Mouse (Mus musculus) heart, postnatal 14 days (tissue): ENCODE results near the gene Il33. TPM values are rescaled to one million over a fixed set of nuclear protein-coding genes. Genes with fewer than 3 reads are reported as not detected.
"Not testable (repeated sequence)": the region's sequence is repeated elsewhere in the genome, so short reads cannot be mapped to it uniquely, and the experiment has no call there.

Experiments
- DNase-seq, 2 experiments: peaks; one replicate each; pipeline ENCODE4 v3.0.0; 2021 to 2022
- intact Hi-C: fragments of 180-260 bp; cut with DNase I; formaldehyde crosslinking; loops from one replicate; pipeline ENCODE4 v1.15.1; 2025
- total RNA-seq, 2 experiments: library from RNA; stranded (reverse); gene quantifications; 2 replicates each; pipeline ENCODE4 v1.2.3; 2021

Il33 gene
- total RNA-seq, 2 experiments from 2014 or later: 4.1 to 6.5 TPM

DNA sequence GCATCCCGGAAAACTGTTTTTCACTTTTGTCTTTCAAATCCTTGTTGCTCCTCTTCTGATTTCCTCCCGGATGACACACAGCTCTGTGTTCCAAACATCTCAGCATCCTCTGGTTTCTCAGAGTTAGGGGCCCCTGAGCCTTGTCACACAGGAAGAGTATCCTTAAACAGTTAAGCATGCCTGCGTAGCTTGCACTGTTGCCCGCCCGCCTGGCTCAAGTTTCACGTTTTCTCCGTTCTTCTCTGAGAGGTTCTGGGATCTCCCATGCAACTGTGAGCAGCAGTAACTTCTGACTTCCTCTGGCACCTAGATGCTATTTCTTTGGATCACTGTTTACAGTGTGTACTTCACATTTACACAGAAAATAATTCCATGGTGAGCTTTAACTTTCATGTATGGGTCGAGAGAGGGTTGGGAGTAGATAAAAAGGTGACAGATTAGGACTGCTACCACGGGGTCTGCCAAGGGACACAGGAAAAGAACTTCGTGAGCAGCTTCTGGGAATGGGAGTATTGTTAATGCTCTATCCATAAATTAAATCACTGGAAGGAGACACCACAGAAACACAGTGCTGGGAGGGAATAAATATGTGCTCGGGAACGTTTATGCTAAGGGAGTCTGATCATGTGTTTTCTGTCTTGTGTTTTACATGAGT lies 1.3 kb downstream of the Il33 start:
- DNase-seq: peak in 1 of 2 experiments; percentile 34
- intact Hi-C loops: no loop called here

DNA sequence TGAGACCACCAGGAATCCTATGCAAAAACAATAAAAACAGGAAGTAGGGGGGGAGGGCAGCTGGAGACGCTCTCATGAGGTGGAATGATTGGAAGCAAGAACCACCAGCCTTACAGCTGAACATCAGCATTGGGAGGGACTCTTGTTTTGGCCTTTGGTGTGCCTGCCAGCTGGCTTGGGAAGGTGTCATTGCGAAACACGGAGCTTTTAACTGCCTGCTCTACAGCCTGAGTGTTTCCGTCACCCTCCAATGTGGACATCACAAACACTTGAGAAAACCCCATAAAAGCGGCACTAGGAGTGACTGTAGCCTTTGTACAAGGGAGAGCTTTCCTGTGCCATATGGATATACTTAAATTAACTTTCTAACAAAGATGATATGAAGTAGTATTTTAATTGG lies 5.4 kb downstream of the Il33 start:
- peak; percentile 78 to 80 for DNase-seq
- intact Hi-C loops: no loop called here

GRCm38 (mm10) chr19:29937445-29937844 lies 12.5 kb downstream of the Il33 start:
- DNase-seq: peak in 1 of 2 experiments; percentile 16
- intact Hi-C loops: no loop called here

GRCm38 (mm10) chr19:29940239-29940638 lies 15.3 kb downstream of the Il33 start:
- DNase-seq: peak in 1 of 2 experiments; percentile 42
- intact Hi-C loops: loop anchor here (10.0 kb wide), 1 partner anchor 55 kb away; no protein-coding TSS in a partner anchor

- no peak for DNase-seq
- intact Hi-C loops: loop anchor here (10.0 kb wide), 1 partner anchor 56 kb away; no protein-coding TSS in a partner anchor
Observed at GRCm38 (mm10) chr19:29941208-29941607, 16.3 kb downstream of the Il33 start.

DNA sequence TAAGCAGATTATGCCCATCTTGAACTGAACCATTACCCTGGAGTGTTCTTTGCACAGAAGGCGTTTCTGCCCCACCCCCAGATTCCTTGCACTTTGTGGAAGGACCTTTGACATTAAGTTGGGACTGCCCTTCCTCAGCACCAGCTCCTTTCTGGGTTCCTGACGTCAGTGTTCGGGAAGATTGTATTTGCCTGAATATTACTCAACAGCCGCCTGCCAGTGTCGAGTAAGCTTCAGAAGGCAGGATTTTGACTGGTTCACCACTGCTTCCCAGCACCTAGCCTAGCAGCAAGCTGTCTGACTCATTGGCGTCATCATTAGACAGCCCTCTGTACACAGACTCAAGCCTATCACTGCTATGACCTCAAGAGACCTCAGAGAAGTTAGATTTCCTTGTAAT lies 17.4 kb downstream of the Il33 start:
- intact Hi-C loops: loop anchor here (10.0 kb wide), 1 partner anchor 58 kb away; no protein-coding TSS in a partner anchor
- DNase-seq: no peak

- intact Hi-C loops: loop anchor here (10.0 kb wide), 1 partner anchor 60 kb away; no protein-coding TSS in a partner anchor
Observed at GRCm38 (mm10) chr19:29944426-29944825, 19.5 kb downstream of the Il33 start.

DNA sequence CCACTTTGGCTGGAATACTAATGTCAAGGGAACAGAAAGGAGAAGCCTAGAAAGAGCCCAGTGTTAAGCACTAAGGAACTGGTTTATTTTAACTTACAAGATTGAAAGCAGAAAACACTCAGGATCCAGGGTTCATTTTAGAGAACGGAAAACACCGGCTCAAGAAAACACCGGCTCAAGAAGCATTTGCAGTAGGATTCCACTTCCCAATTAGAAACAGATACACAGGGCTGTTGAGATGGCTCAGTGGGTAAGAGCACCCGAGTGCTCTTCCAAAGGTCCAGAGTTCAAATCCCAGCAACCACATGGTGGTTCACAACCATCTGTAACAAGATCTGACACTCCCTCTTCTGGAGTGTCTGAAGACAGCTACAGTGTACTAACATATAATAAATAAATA lies 20.0 kb downstream of the Il33 start:
- intact Hi-C loops: loop anchor here (10.0 kb wide), 1 partner anchor 60 kb away; no protein-coding TSS in a partner anchor

More at GRCm38 (mm10) chr19:29944426-29944825, 19.5 kb downstream of the Il33 start:
- DNase-seq: no peak

DNA sequence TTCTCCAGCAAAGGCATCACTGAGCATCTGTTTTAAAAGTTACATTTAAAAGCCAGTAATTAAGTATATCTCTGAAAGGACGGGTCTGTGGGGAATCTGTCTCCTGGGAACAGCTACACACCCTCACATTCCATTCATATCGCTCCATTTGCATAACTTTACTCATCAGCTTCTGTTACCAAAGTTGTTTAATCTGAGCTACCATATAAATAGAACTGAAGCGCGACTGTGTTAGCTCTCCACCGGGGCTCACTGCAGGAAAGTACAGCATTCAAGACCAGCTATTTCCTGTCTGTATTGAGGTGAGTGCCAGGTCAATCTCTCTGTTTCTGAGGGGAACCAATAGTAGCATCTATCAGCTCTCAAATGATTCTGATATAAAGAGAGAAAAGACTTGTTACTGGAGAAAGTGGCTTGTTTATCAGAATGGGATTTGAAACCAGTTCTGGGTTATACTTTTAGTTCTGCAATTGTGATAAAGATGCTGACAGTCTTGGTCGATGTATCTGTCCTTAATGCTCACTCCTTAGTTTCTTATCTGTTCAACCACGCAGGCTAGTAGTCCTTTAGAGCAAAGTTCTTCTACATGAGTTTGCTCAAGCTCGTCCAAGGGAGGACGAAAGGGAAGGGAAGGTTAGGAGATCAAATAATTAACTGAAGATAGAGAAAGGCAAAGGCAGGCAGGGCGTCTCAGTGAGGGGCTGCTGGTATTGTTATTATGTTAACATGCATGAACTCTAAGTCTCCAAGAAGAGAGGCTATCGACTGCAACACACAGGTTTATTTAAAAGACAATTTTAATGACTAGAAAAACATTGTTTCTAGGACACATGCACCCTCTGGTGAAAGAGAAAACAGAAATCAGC lies 20.9 kb downstream of the Il33 start:
- intact Hi-C loops: loop anchor here (10.0 kb wide), 1 partner anchor 61 kb away; no protein-coding TSS in a partner anchor
- no peak for DNase-seq

More for the DNA sequence above, 20.0 kb downstream of the Il33 start:
- DNase-seq: not testable (repeated sequence)

GRCm38 (mm10) chr19:29946423-29946716 lies 21.5 kb downstream of the Il33 start:
- no peak for DNase-seq
- intact Hi-C loops: loop anchor here (10.0 kb wide), 1 partner anchor 62 kb away; no protein-coding TSS in a partner anchor

GRCm38 (mm10) chr19:29947056-29947455 lies 22.1 kb downstream of the Il33 start:
- no peak for DNase-seq
- intact Hi-C loops: loop anchor here (10.0 kb wide), 1 partner anchor 62 kb away; no protein-coding TSS in a partner anchor

DNA sequence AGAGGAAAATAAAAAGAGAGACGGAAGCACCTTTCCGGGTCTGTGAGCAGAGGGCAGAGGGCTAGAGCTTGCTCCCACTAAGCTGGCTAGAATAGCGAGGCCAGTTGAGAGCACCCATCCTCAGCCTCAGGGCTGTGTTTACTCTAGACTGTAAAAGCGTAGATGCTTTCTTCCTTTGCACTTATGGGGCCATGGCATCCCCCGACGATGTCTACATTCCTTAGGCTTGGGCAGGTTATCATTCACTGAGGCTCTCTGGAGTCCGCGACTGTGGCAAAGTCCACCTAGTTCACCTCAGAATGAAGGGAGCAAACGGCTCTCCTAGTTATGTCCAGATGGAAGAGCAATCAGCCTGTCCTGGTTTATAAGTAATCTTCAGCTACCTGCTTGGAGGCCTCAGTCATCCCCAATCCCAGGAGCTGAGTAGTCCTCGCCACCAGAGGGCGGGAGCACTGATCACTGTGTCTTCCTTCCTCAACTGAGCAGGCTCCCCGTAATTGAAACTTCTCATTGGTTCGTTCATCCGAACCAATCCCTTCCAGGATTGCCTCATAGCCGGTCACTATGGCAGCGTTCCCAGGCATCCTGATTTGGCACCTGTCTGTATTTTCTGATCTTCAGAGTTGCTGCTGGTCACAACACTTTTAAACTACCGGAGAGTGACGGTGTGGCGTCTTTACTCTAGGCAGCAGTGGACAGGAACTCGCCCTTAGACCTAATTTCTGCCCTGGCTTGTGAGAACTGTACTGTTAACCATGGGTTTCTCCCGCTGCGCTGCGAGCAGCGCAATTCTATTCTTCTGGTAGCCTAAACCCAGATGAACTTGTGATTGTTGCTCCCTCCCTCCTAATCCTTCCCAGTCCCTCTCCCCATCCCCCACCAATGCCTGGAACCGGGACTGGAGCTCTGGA lies 23.2 kb downstream of the Il33 start:
- intact Hi-C loops: loop anchor here (2.0 to 10.0 kb wide), 2 partner anchors 31 to 63 kb away; no protein-coding TSS in a partner anchor

DNA sequence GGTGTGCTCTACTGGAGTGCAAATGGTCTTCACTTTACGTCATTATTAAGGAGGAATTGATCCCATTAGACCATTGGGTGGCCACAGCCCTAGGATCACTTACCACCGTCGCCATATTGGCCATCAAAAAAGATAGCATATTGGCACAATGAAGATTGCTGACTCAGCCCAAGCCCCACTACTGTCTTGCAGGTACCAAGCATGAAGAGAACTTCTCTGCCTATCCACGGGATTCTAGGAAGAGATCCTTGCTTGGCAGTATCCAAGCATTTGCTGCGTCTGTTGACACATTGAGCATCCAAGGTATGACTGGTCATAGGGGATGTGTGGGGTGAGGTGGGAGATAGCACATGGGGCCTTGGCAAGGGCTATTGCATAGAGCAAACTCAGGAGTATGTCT lies 27.6 kb downstream of the Il33 start:
- intact Hi-C loops: no loop called here

More for the DNA sequence above, 23.2 kb downstream of the Il33 start:
- peak; percentile 82 to 85 for DNase-seq

DNA sequence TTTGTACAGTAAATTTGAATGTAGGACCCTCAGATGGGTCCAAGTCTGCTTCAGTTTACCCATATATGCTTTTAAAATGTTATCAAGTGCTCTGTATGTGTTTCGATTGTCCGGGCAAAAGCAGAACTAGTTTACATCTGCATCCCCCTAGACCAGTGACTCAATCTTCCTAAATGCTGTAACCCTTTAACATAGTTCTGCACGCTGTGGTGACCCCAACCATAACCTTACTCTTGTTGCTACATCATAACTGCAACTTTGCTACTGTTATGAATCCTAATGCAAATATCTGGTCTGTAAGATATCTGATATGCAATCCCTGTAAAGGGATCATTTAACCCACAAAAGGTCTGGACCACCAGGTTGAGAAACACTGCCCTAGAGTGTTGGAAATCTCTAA lies 28.9 kb downstream of the Il33 start:
- intact Hi-C loops: no loop called here
- DNase-seq: no peak

More for the DNA sequence above, 27.6 kb downstream of the Il33 start:
- no peak for DNase-seq

GRCm38 (mm10) chr19:29955454-29955853 lies 30.5 kb downstream of the Il33 start:
- intact Hi-C loops: no loop called here
- DNase-seq: no peak

GRCm38 (mm10) chr19:29960906-29961305 lies 36.0 kb downstream of the Il33 start:
- intact Hi-C loops: no loop called here

DNA sequence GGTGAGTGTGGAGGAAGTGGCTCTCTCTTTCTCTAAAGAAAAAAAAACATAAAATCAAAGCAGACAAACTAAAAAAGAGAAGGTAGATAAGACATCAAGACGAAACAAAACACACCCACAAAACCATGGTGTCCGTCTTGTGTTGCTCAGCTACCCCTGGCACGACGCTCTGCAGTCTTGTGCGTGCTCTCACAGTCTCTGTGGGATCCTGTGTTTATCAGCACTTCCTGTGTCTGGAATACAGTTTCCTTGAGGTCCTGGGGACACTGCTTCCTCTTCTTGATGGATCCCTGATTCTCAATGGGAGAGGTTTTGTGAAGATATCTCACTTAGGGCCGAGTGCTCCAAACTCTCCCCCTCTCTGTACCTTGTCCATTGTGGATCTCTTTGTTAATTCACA lies 36.9 kb downstream of the Il33 start:
- no peak for DNase-seq
- intact Hi-C loops: no loop called here

More at GRCm38 (mm10) chr19:29960906-29961305, 36.0 kb downstream of the Il33 start:
- no peak for DNase-seq

DNA sequence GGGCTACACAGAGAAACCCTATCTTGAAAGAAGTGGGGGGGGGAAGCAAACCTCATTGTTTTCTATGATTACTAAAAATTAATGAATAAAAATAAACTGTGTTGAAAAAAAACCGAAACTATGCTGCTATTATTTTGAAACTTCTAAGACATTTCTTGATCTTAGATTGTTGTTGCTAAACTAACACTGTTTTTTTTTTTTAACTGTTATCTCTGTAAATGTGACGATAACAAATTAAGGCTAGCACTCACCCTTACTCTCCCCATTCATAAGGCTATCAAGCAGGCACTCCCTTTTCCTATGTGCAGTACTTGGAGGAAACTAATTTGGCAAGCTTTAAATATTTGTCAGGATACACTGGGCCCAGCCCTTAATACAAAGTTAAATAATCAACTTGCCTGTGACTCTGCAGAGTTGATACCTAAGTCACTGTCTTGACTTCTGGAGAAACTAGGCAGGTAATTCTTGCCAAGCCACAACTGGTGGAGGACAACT lies 38.7 kb downstream of the Il33 start:
- intact Hi-C loops: no loop called here
- no peak for DNase-seq

- intact Hi-C loops: no loop called here
- DNase-seq: no peak
Observed at GRCm38 (mm10) chr19:29967960-29968359, 43.0 kb downstream of the Il33 start.

DNA sequence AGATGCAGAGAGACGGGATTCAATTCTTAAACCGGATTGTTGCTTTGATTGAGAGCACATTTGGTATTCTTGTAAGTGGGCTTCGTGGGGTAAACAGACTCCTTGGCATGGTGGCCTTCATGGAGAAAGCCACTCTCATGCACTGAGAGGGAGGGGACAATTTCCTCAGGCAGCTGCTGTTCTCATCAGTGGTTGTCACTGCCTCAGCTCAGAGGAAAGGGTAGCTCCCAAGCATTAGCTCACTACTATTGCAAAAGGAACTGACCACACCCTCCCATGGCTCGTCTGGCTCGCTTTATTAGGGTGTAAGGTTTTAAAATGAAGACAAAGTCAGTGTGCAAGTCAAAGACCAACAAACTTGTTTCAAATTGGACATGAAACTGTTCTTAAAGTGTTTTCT lies 48.5 kb downstream of the Il33 start:
- intact Hi-C loops: no loop called here
- peak; percentile 31 for DNase-seq
